Mouse (Mus musculus): ENCODE measurements around the gene Zbtb43.

Gene Zbtb43

DNA sequence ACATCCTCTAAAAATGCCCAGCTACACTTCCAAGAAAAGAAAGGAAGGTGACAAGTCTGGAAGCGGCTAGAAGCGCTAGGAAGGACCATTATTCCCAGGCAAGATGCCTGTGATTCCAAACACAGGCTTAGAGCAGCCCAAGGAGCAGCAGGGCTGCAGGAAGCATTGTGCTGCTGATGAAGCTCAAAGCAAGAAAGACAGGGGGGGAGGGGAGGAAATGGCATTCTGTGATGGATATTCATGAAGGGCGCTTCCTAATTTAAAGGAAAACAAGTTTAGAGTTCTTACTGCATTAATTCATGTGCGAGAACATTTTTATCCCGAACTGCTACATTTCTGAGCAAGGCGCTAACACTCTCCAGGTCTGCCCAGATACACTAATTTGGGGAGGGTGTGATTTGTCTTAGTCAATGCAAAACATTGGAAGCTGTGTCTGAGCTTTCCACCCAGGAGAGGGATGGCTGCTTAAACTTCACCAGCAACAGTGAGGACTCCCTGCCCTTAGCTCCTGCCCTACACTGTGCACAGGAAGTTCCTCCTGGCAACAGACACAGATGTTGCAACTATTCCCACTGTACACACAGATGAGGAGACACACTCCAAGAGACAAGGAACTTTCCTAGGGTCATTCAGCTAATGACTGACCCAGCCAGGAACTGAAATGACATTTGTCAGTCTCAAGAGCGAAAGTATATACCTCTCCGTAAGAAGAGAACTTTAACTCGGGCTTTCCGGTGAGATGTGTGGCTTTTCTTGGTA is 41.5 kb downstream of the Zbtb43 start:
- no peak for DNase-seq

DNA sequence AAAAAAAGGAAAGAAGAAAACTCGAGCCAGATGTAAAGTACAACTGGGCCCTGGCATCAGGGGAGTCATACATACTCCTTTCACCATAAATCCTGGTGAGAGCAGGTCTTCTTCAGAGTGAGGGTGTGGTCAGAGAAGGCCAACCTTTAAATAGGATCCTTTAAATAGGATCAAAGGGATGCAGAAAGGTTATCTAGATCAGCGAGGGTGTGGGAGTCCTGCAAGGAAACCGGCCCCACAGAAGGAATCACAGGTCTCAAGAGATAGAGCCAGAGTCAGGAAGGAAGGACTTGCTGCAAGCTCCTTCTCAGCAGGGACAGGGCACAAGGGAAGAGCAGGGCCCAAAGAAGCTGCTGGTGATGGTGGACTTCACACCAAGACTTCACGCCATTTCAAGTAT is 50.9 kb downstream of the Zbtb43 start:
- no peak for DNase-seq

DNA sequence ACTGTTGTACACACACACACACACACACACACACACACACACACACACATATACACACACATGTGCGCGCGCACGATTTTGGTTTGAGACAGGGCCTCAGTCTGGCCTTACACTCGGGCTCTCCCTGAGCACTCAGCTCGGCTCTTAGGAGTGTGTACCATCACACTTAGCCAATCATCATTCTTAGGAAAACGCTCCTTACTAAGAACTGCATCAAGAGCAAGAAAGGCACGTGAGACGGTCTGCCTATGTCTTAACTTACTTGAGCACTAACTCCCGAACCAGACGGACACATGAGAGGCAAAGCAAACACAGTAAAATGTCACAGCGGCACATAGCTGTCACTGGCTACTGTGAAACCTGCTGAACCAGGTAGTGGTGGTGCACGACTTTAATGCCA is 54.3 kb downstream of the Zbtb43 start:
- DNase-seq: no peak

DNA sequence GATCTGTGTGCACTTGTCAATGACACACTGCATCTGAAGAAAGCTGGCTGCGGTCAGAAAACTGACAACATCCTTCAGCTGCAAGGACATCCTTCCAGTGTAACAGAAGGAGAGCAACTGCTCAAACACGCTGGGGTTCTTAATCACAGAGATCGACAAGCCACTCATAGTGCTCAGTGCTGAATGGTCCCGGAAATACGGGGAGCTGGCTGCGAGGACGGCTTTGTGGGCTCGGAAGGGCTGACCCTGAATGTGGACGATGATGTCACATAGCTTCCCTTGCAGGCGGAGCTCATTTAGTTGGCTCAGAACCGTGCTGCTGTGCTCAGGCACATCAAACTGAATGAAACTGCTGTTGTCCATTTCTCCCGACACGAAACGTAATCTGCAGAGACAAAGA is 56.2 kb downstream of the Zbtb43 start:
- DNase-seq: no peak

DNA sequence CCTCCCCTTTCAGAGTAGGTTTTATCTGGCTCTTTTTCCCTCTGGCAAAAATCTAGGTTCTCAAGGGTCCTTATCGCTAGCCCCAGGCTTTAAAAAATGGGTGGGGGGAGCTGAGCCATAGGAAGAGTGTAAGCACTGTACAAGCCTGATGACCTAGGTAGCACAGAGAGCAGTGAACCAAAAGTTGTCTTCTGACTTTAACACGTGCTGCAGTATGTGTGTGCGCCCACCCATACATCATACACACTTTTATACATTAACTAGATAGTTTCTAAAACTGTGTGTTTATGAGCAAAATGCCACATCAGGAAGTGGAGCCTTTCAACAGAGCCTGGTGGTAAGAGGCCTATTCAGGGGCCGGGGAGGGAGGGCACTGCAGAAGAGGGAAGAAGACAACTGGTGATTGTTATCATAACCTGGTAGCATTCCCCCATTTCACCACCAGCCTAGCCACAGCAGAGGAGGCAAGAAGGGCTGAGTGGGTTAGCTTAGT is 64.8 kb downstream of the Zbtb43 start:
- no peak for DNase-seq

DNA sequence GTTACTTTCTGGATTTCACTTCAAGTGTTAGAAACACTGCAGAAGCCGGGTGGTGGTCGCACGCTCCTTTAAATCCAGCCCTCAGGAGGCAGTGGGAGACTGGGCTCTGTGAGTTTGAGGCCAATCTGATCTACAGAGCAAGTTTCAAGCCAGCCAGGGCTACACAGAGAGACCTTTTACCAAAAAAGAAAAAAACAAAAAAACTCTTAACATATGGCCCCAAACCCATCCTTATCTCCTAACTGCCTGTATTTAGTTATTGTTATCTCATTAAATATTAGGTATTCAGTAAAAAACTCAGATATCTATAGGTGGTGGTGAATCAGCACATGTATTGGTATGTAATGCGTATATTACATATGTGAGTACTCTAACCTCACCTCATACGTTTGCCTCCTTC is 65.7 kb downstream of the Zbtb43 start:
- no peak for DNase-seq

DNA sequence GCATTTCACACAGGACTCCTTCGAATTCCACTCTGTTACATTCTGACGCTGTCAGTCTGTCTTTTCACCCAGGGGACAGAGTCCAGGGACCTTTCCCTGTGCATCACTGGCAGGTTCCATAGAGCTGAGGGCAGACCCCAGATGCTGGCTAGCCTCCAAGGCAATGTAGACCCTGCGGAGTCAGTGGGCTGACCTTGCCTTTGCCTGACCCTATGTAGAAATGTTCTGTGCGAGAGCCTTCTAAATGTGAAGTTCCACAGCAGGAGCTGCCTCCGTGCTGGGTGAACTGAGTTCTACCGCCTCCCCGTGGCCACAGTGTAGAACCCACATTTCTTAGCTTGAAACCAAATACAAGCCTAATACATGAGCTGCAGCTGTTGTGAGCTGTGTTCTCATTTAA is 66.1 kb downstream of the Zbtb43 start:
- DNase-seq: peak; percentile 60

DNA sequence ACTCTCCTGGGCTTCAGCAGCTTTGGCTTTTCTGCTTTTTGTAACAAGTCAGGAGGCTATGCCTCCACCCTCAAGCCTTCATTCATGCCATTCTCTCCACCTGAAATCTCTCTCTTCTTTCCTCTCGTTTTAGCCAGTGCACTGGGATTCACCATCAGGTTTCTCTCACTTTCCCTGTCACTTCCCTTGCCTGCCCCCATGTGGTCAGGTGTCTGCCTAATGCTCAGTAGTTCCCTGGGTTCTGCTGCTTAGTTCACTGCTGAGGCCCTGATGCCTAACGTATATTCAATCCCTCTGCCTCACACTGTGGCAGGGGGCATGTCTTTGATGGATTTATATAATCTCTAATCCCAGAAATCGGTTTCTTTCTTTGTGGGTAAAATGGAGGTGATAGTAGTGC is 67.1 kb downstream of the Zbtb43 start:
- DNase-seq: no peak

DNA sequence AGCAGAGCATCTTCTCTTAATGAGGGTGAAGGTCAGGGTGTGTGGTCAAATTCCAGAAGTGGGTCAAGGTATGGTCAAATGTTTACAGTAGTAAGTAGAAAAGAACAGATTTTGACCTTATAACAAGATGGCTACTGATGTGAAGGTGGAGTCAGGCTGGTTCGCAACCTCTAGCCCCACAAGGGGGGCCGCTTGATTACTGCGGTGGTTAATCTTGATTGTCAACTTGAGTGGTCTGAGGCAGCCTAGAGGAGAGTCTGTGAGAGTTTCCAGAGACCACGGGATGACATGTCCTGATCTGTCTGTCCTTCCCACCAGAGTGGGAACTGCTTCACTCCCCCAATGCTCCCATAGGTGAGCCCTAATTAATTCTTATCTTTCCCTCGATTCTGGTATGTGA is 67.8 kb downstream of the Zbtb43 start:
- no peak for DNase-seq
